Mouse (Mus musculus) limb, embryonic 11.5 days (tissue): ENCODE data around the gene Snorc. TPM values are rescaled to one million over a fixed set of nuclear protein-coding genes. Genes with fewer than 3 reads are reported as not detected.

Source experiments
- ATAC-seq: fragments of 200-750 bp; cut with Nextera tagmentation; 2 replicates; pipeline ENCODE4 v1.8.0; 2017; ENCODE audit warnings: low read depth; ENCODE audit not compliant: insufficient number of reproducible peaks, low FRiP score, low TSS enrichment
- DNase-seq: peaks from one replicate; pipeline ENCODE4 v3.0.0-alpha.2; 2015; ENCODE audit warnings: low spot score
- H3K27ac ChIP-seq: fragments of 300-500 bp; sonication (generic); replicated peaks from 2 replicates; pipeline ENCODE4 v1.5.1; 2014; ENCODE audit warnings: low read depth, mild to moderate bottlenecking, low read length
- H3K27me3 ChIP-seq: fragments of 300-500 bp; sonication (generic); 2 replicates; pipeline ENCODE4 v1.6.1; 2014; ENCODE audit warnings: mild to moderate bottlenecking, low read length, mixed read lengths; ENCODE audit not compliant: control insufficient read depth, insufficient read depth
- H3K36me3 ChIP-seq: fragments of 300-500 bp; sonication (generic); 2 replicates; pipeline ENCODE4 v1.6.1; 2014; ENCODE audit warnings: mild to moderate bottlenecking, low read length, moderate library complexity, mixed read lengths; ENCODE audit not compliant: control insufficient read depth, insufficient read depth
- H3K4me1 ChIP-seq: fragments of 300-500 bp; sonication (generic); 2 replicates; pipeline ENCODE4 v1.6.1; 2014; ENCODE audit warnings: low read length, mixed read lengths; ENCODE audit not compliant: control insufficient read depth, insufficient read depth
- H3K4me2 ChIP-seq: fragments of 300-500 bp; sonication (generic); 2 replicates; pipeline ENCODE4 v1.6.1; 2014; ENCODE audit warnings: low read depth, mild to moderate bottlenecking, moderate library complexity; ENCODE audit not compliant: severe bottlenecking
- H3K4me3 ChIP-seq: fragments of 300-500 bp; sonication (generic); 2 replicates; pipeline ENCODE4 v1.5.1; 2014; ENCODE audit warnings: low read depth, low read length
- H3K9ac ChIP-seq: fragments of 300-500 bp; sonication (generic); 2 replicates; pipeline ENCODE4 v1.6.1; 2014; ENCODE audit warnings: mild to moderate bottlenecking, low read length
- H3K9me3 ChIP-seq: fragments of 300-500 bp; sonication (generic); 2 replicates; pipeline ENCODE4 v1.6.1; 2016; ENCODE audit warnings: low read length; ENCODE audit not compliant: control insufficient read depth
- WGBS: fragments of 180-500 bp; shearing (Covaris S2); extraction: QIAGEN DNeasy Blood & Tissue Kit; methylation state at CpG from one replicate; pipeline ENCODE4 v1.1.7; 2014; 5-methylcytosine and 5-hydroxymethylcytosine counted together
- polyA plus RNA-seq: library from polyadenylated mRNA; unstranded; fragments of >200 nt; fragmentation: Nextera tagmentation; extraction: Ambion mirVana; gene quantifications from 2 replicates; pipeline ENCODE4 v1.2.1, GENCODE M21; 2014

Snorc gene
- polyA plus RNA-seq, 1 experiment from 2014 or later, result not detected

GRCm38 (mm10) chr1:87525041-87525440 is 55.0 kb downstream of the Snorc start:
- Histone ChIP-seq H3K9ac (no peak overlapping the region), H3K36me3 (no peaks in the 10 kb centered on the region), H3K27me3 (no peaks in the 10 kb centered on the region), H3K27ac (no peak overlapping the region), H3K4me1 (no peaks in the 10 kb centered on the region), H3K9me3 (no peaks in the 10 kb centered on the region), H3K4me2 (no peak overlapping the region), H3K4me3 (no peak overlapping the region)
- ATAC-seq (no peak), DNase-seq (no peak)
- 89% methylated on average over 7 of the region's 7 CpGs for WGBS

Other genes starting within 250 kb of the Snorc start
- gene Efhd1, start 205.9 kb upstream of the Snorc start, polyA plus RNA-seq, result 0.40 and 0.47 TPM in 2 replicates
- gene Gigyf2, start 143.3 kb upstream of the Snorc start, polyA plus RNA-seq, result 47.3 and 47.5 TPM in 2 replicates
- gene Kcnj13, start 75.5 kb upstream of the Snorc start, polyA plus RNA-seq, result 0.44 and 1.9 TPM in 2 replicates
- not detected in 2 replicates for gene Neu2, start 39.6 kb downstream of the Snorc start, polyA plus RNA-seq
- gene Ngef, start 103.6 kb downstream of the Snorc start, polyA plus RNA-seq, result 0.16 and 0.17 TPM in 2 replicates
- gene Inpp5d, start 150.0 kb downstream of the Snorc start, polyA plus RNA-seq, result 2.6 and 5.4 TPM in 2 replicates